Mouse (Mus musculus): ENCODE measurements around the gene Por. TPM values are rescaled to one million over a fixed set of nuclear protein-coding genes. Genes with fewer than 3 reads are reported as not detected.

The Por gene
- total RNA-seq, 2 experiments from 2014 or later = 54.0 to 55.5 TPM

- peak; percentile 100 for DNase-seq
Observed at GRCm38 (mm10) chr5:135778471-135779445, 108.9 kb downstream of the Por start, which contains the start of gene Mdh2. TSS of gene Mdh2 (plus strand) at chr5:135778480.

- DNase-seq = no peak
Observed at GRCm38 (mm10) chr5:135780331-135780730, 110.5 kb downstream of the Por start.

DNA sequence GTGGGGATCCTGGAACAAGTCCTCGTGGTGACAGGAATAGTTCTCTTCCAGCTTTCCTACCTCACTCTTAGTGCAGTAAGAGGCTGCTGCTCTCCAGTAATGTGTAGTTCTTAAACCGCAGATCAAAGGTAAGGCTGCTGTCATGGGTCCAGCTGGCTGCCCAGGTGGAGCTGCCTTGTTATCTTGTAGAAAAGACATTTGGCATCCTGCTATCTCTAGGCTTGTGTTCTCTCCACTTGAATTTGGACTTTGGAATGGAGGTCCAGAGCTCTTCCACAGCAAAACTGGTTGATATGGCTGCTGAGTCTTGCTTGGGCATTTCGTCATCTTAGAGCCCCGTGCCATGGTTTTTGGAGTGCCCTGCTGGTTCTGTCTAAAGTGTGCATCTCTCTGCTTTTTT is 113.1 kb downstream of the Por start:
- DNase-seq = no peak

Small RNAs within 50 kb of the gene (microRNA-seq; reads per million reads assigned to microRNA genes)
- gene Mir7034 = 0 to 0.69 reads per million in 2 experiments

Other genes starting within 250 kb of the Por start
- 10 to 100 TPM; 40.7 to 43.9 TPM for gene Hip1, start 124.9 kb upstream of the Por start, total RNA-seq (2021)
- gene Ccl26, start 106.5 kb upstream of the Por start, total RNA-seq (2021) = not detected
- gene Ccl24, start 97.0 kb upstream of the Por start, total RNA-seq (2021) = under 1 TPM; 0.29 to 0.52 TPM
- 10 to 100 TPM; 20.6 to 22.7 TPM for gene Rhbdd2, start 37.4 kb upstream of the Por start, total RNA-seq (2021)
- gene Tmem120a, start 74.4 kb downstream of the Por start, total RNA-seq (2021) = 10 to 100 TPM; 14.4 to 16.7 TPM
- not detected for gene Styxl1, start 108.4 kb downstream of the Por start, total RNA-seq (2021)
- 1,000 to 10,000 TPM; 1,387 to 1,444 TPM for gene Mdh2, start 108.4 kb downstream of the Por start, total RNA-seq (2021)
- gene Srrm3, start 136.9 kb downstream of the Por start, total RNA-seq (2021) = under 1 TPM; 0.12 to 0.20 TPM
- 100 to 1,000 TPM; 397 to 401 TPM for gene Hspb1, start 217.9 kb downstream of the Por start, total RNA-seq (2021)